Mouse (Mus musculus): Measurements from ENCODE around the gene Bcl9. TPM values are rescaled to one million over a fixed set of nuclear protein-coding genes. Genes with fewer than 3 reads are reported as not detected.

Bcl9 gene
- total and polyA plus RNA-seq, 3 experiments, result 13.1 to 16.9 (median 14.4) TPM

DNA sequence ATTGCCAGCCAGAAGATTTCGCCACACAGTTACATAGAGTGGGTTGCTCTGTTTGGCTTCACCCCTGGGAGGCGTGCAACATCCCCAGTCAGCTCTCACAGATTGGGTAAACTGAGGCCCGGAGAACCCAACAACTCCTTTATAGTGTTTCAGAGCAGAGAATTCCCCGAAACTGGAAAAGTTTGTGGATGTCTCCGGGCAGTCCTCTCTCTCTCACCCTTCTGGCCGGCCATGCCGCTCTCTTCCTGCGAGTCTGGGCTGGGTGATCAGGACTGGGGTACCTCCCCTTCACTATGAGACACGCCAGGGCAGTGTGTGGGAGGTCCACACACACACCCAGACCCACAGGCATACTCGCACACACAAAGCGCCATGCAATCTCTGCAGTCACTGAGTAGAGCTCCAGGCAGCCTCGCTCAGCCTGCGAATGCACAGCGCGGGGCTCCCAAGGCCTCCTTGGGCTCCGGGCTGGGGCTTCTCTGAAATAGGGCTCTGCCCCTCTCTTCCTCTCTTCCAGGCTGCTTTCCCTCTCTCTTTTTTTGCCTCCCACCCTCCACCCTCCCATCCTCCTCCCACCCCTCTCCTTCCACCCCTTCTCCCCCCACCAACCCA lies 670 bp downstream of the Bcl9 start:
- DNase-seq, result peak; percentile 77

DNA sequence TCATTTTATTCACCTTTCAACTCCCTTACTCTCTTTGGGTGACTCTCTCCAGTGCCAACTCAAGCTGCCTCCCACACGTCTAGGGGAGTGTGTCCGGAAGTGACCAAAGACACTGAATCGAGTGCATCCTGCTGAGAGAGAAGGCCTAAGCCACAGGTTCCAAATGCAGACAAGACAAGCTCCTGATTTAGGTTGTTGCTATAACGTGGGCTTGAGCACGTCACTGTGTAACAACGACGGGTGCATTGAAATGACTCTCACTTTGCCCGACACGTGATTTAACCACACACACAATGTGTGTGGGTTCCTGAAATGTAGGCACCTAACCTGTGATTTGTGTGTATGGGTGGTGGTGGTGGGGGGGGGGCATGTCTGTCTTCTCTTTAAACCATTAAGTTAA lies 3.4 kb downstream of the Bcl9 start:
- DNase-seq, result no peak

DNA sequence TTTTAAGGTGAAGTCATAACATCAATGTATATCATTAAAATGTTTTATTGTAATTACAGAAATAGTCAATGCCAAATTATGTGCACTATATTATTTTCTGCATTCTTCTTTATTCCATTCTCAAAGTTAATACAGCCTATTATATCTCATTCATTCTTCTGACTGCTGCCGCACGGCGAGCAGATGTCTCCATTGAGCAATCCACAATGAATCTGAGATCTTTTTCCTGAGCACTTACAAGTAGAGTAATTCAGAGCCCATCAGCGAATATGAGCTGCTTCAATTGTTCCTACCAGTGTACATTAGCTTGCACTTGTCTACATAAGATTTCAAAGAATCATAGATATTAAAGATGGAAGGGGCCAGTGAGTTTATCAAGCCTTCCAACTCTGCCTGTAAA lies 12.8 kb downstream of the Bcl9 start:
- DNase-seq, result no peak

DNA sequence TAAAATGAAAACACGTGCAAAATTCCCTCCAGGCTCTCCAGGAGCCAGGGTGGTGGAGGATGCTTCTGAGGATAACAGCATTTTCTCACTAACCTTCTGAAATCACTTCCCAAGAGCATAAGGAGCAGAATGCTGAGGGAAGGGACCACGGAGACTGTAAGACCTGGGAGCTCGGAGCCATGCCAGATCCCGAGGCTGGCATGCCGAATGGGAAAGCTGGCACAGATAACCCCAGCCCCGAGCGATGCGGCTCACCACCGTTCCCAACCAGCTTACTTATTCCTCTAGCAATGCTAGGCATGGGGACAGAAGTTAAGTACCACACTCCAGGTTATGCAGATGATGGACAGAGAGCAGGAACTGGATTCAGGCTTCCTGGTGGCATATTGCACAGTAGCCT lies 13.7 kb downstream of the Bcl9 start:
- DNase-seq, result no peak

DNA sequence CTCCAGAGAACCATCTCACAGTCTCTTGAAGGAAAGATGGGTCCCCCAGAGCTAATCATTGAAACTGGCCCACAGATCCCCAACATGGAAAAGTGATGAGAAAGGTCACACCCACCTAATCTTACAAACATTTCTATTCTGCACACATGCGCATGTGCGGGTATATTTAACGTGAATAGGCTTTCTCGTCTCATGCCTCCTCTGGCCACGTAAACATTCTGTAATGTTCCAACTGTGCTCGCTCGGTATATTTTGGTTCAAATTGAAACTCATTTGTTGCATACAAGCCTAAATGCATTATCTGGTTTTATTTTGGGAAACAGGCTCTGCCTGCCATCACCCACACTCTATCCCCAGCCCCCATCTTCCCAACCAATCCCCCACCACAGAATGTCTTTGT lies 16.3 kb downstream of the Bcl9 start:
- DNase-seq, result no peak

DNA sequence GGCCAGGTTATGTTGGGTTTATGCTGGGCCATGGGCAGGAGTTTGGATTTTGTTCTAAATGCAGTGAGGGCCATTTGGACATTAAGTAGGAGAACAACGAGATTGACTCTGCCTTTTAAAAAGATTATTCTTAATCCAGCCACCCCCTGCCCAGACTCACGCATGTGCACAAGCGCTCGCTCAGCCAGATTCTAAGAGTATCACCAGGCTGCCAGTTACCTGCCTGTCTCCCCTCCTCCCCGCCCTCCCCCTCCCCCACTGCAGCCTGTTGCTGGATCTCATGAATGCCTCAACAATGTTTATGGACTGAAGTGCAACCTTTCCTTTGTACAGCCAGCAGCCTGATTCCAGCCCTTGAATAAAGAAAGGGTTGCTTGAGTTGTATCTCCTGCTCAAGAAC lies 22.0 kb downstream of the Bcl9 start:
- no peak for DNase-seq

DNA sequence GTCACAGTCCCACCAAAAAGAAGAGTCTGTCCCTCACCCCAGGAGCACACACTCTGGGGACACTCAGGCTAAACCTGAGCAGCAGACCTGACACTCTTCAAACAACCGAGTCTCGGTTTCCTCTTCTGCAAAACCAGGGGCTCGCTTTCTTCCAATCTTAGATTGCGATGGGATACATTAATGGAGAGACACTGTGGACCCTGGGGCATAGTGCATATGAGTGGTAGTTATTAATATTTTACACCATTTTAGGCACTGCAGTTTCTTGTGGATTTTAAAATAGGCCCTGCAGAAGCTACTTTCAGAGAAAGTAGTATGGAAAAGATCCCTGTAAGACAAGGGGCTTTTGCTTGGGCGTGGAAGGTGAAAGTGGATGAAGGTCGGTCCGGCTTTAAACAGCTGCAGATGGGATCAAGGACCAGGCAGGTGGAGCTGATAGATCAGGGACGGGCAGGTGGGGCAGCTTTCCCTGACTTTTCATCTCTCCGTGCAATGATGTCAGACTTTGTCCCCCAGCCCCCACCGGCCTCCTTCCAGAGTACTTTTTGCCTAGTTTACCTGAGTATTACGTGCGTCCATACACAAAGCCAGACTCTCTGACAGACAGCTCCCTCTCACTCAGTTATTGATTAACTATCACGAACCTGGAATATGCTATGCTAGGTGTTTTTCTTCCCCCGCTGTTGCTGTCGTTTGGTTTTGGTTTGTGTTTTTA lies 23.0 kb downstream of the Bcl9 start:
- DNase-seq, result no peak

DNA sequence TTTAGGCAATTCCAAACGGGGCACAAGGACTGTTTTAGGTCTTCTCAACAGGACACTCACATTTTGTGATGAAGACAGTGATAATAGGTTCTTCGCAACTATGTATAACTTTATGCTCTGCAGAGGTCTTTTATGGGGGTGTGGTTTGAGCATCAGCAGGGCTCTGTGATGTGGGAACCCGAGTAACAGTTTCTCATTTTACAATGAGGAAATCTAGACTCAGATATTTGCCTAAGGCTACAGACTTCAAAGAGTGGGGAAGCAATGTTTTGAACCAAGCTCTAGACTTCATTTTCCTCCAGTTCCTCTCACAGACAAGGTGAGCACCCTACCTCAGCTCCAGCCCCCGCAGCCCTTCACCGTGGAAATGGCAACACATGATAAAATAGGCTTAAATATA lies 23.8 kb downstream of the Bcl9 start:
- DNase-seq, result no peak

DNA sequence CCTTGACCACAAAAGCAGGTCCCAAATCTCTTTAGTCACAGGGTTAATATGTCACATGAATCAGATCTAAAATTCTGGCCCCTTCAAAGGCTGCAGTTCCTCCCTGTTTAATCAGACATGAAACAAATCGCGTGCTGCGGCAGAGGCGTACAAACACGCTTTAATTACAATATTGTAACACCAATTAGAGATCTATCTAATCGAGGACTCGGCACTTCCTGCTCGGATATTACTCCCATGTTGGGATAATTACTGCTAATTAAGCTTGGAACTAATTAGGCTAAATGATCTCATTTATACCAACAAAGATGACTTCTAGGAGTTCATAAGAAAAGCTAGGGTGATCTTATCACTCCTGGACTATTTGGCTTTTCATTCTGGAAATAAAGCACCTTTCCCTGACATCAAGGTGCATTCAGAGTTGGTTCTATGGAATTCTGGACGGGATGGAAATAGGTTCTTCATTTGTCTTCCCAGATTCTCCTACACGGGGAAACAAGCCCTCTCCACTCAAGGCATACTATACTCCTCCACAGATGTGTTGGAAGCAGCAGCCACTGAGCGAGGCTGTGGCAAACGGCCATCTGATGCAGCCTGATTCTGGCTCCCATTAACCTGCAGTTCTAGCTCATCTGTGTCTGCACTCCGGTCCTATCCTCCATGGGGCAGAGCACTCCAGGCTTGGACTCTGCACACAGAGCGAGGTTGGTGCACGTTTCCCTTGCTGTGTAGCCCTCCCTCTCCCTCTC lies 31.9 kb downstream of the Bcl9 start:
- no peak for DNase-seq

DNA sequence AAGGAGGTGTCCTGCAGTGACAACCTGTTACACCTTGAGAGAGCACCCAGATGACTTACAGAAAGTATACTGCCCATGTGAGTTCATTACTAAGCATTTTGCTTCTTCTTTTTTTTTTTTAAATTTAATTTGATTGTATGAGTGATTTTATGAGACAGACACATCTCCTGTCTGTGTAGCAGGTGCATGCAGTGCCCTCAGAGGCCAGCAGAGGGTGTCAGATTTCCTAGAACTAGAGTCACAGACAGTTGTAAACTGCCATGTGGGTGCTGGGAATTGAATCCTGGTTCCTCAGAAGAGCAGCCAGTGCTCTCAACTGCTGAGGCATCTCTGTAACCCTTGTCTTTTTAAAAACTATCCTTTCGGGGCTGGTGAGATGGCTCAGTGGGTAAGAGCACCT lies 35.5 kb downstream of the Bcl9 start:
- no peak for DNase-seq

DNA sequence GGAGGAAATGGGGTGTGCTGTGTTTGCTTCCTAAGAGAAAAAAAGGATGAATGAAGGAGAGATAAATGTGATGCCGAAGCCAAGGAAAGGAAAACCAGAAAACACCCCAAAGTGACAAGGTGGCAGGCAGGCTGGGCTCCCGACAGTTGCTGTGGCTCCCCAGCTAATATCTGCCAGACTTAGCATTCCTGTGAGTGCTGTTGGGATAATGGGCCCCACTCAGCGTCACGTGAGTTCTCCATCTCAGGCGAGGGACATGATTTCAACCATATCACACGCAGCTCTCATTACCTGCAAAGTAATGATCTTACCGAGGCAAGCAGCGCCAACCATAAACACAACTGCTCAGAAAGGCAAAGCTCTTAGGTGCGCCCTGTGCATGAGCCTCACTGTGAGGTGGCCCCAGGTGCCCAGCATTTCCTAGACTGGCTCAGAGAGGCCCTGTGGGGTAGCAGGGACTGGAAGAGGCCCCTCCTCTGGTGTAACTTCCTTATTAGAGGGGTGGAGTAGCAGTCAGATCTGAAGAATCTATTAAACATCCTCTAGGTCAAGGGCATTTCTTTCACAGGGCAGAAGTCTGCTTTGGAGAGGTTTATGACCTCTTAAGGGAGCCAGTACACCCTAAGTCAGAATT lies 41.9 kb downstream of the Bcl9 start:
- no peak for DNase-seq

DNA sequence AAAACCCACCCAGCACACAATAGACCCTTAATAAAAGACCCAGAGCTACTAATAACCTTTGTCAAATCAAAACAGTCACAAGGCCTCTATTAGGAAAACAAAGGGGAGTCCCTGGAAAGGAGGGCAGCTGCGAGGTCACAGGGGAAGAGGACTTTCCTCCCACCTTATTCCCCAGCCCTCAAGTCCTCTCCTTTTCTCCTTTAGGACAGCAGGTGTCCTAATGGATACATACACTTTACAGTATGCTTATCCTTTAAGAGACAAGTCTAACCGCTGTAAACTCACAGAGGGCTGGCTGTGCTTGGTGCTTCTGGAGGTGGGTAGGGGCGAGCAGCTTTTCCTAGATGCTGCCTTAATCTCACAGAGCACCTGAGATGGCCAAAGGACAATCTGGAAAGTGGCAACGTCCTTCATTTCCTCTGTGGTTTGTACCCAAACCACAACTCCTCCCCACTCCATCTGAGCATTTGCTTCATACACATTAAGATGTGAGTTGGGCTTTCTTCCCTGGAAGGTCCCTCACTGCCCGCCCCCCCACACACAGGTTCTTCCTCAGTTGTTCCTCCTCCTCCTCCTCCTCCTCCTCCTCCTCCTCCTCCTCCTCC lies 42.8 kb downstream of the Bcl9 start:
- DNase-seq, result no peak

DNA sequence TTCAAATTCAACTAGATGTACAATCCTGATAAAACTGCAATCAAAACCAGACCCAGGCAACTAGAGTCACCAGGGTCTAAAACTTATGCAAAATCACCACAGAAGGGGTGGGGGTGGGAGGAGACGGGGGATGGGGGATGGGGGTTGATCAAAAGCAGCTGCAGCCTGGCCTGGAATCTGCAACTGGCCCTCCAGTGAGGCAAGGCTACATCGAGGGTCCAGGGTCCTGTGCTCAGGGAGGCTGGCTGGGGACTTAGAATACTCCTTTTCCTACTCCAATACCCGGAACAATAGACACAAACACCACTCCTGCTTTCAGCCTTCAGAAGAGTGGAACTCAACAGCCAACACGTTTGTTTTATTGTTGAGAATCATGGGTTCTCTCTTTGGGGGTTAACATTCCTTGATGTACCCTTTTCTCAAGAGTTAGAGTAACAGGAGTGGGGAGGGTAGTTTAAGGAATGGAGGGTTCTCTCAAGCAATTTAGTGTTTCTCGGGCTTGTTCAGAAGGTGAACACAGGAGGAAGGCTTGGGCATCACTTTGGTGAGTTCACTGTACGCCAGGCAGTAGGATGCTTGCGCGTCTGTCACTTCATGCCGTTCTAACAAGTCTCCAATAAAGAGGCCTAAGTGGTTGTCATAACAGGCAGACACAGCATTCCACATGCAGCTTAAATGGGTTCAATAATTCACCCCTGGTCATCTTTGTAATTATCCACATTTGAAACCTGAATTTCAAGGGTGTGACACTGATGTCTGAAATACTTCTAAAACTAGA lies 43.7 kb downstream of the Bcl9 start:
- no peak for DNase-seq

DNA sequence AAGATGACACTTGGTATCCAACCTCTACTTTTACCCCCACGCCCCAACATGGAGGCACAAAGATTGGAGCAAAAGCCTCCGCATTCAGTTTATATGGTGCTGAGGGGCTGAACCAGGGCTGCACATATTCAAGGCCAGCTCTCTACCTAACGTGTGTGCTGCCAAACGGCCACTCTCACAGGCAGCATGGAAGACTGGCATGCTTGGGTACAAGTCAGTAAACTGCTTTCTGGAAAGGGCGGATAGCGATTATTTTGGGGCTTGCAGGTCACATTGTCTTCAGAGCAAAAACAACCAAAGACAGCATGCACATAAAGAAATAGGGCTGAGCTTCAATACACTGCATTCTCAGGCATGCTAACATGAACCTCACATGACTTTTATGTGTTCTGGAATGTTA lies 44.8 kb downstream of the Bcl9 start:
- DNase-seq, result no peak

DNA sequence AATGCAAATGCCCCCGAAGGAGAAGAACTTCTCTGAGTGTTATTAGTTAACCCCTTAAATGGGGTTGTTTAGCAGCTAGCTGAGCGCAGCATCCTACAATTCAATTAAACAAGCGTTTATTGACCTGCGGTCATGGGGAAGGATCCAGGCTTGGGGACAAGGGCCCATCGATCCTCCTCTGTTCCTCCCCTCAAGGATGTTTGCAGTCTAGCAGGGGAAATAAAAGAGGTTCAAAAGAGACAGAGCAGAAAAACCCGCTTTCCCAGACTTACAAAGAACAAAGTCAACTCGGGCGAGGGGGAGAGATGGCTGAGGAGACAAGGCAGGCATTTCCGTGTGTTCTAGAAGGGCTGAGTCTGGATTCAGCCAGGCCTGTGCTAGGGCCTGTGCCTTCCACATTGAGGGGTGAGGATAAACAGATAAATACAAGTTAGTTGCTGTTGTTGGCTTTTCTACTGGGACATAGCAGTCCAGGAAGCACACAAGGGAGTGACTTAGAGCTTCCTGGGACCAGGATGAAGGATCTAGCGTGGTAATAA lies 55.0 kb downstream of the Bcl9 start:
- no peak for DNase-seq

DNA sequence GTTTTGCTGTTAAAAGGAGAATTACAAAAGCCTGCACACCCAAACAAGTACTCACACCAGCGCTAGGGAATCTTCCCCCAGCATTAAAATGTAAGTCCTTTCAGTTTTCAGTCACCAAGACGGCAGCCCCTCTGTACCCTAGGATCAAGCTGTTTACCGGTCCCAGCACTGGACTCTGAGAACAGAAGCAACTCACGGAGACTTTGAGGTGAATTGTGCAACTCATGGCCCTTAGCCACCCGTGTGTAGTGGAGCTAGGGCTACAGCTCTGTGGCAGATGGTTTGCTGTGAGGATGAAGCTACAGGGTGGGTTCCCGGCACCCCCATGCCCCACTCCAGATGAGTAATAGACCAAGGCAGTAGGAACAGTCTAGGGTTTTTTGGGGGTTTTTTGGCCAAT lies 55.9 kb downstream of the Bcl9 start:
- DNase-seq, result no peak

DNA sequence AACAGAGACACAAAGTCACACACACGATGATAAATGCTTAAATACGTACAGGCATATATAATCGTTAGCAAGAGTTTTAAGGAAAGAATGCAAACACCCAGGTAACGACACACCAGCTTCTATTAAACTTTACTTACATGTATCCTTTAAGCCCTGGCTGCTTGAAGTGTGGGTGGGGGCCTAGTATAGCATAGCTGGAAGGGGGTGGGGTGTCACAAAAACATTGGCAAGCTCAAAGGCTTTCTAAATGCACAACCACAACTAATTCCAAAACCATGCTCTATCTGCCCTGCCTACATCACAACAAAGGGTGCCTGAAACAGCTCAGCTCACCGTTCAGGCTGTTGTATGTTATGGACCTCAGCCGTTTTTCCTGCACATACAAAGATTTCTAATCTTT lies 57.9 kb downstream of the Bcl9 start:
- no peak for DNase-seq

DNA sequence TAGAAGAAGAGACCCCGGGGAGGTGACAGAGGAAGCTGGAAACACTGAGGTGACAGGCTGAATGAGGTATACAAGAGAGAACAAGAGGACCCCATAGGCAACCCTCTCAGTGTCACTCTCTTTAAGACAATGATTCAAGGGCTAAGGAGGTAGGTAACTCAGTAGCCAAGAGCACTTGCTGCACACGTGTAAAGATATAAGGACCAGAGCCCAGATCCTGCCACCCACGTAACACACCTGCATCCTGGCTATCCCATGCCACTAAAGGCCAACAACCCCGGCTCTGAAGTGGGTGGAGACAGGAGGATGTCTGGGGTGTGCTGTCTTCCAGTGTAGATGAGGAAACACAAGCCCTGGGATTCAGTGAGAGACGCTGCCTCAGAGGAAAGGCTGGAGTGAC lies 58.4 kb downstream of the Bcl9 start:
- no peak for DNase-seq

DNA sequence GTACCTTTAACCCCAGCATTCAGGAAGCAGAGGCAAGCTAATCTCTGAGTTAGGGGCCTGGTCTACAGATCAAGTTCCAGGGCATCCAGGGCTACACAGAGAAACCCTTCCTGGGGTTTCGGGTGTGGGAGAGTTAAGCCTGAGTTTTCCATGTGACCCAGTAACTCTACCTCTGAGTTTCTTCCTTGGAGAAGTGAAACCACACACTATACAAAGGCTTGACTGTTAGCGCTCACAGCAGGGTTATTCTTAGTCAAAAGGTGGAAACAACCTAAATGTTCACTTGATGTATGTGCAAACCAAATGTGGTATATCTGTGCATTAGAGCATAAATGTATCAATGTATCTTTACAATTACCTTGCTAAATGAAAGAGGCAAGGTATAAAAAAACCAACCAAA lies 59.2 kb downstream of the Bcl9 start:
- no peak for DNase-seq

DNA sequence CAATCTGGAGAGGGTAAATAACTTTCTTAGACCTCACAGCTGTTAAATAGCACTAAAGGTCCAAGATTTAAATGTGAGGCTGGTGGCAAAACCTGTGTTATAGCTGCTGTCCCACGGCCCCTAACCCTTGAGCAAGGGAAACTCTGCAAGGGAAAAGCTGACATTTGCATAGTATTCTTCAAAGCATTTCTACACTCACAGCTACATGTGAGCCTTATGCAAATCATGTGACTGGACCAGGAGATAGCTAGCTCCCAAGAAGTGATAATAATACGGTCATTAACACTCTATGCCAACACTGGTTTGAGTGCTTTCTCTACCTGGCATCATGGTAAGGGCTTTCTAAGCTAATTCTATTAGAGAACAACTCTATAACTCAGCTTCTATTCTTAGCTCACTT lies 60.3 kb downstream of the Bcl9 start:
- DNase-seq, result no peak

DNA sequence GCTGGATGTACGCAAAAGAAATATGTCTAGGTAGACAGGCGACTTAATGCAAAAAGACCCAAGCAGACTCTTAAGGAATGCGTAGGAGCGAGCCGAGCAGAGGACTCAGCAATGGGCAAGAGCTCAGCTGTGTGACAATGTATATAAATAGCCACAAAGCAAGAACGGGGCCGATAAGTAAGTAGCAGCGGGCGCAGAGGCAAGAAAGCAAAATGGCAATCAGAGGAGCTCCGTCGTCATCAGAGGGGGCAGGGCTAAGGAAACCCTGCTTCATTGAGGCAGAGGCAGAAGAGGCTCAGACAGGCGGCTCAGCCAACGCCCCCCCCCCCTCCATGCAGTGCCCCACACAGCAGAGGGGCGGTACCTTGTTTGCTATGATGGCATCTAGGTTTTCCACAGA lies 62.9 kb downstream of the Bcl9 start:
- no peak for DNase-seq

DNA sequence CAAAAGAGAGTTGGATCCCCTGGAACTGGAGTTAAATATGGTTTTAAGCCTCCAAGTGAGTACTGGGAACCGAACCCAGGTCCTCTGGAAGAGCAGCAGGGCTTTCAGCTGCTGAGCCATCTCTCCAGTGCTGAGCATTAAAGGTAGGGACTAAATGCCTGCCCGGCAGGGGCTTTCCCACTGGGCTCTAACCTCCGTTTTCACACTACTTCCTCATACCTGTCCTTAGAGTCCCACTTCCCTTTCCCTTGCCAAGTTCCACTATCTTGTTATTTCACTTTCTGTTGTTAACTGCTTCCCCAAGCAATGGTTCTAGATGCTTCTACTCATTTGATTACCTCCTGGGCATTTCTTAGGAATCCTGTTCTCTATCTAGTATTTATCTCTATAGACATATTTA lies 65.4 kb downstream of the Bcl9 start:
- DNase-seq, result no peak
